Comparison of ENCODE assay signal across 11 mouse cellular contexts in genomic region chr11:117104044-117104757, GRCm38 (mm10). TPM values are rescaled to one million over a fixed set of nuclear protein-coding genes. Genes with fewer than 3 reads are reported as not detected.
DNase-seq lines count a peak whose midpoint lies in the region; ATAC-seq lines count a peak whose summit lies in the region.
"Had no signal": no experiment of that assay in that cellular context is flagged by ENCODE, and none has a peak within 500 bp of the region (broad histone marks: within the 10 kb centered on the region; RNA-seq: fewer than 3 reads in every experiment).

No protein-coding gene starts in this region.

- H3K4me3 ChIP-seq in kidney, embryonic 16.5 days (ENCODE audit: low read length): no peak overlapping the region
- no peak overlapping the region for H3K4me3 ChIP-seq in neural tube, embryonic 15.5 days (replicated peaks)

- WGBS in kidney, embryonic 16.5 days: 85% methylated on average over 10 of the region's 10 CpGs
- 76% methylated on average over 10 of the region's 10 CpGs for WGBS in neural tube, embryonic 15.5 days

- no peak for DNase-seq in frontal cortex, postnatal 36 days (ENCODE audit: low spot score in 2 of 2)
- DNase-seq in kidney, postnatal 4 days: no peak
- peak; percentile 90 for DNase-seq in brain, adult 2 months (ENCODE audit: low read depth, low spot score)
- peak; percentile 84 for DNase-seq in lung, postnatal 25 days (ENCODE audit: low spot score)
- DNase-seq in cerebellum, postnatal 25 days: no peak
- DNase-seq: liver; right cerebral cortex, postnatal 4 days had no signal

- no peaks in the 10 kb centered on the region for H3K27me3 ChIP-seq in kidney, embryonic 16.5 days (ENCODE audit: insufficient read depth, low read length)
- no peaks in the 10 kb centered on the region for H3K27me3 ChIP-seq in neural tube, embryonic 15.5 days (replicated peaks)

- no peak overlapping the region for H3K4me2 ChIP-seq in kidney, embryonic 16.5 days (replicated peaks; ENCODE audit: low read depth, low read length)
- no peak overlapping the region for H3K4me2 ChIP-seq in neural tube, embryonic 15.5 days

- H3K9me3 ChIP-seq in kidney, embryonic 16.5 days (ENCODE audit: low read length): no peaks in the 10 kb centered on the region
- H3K9me3 ChIP-seq in neural tube, embryonic 15.5 days (replicated peaks): no peaks in the 10 kb centered on the region

- no peak overlapping the region for H3K9ac ChIP-seq in kidney, embryonic 16.5 days (replicated peaks; ENCODE audit: low read length)
- H3K9ac ChIP-seq in neural tube, embryonic 15.5 days (replicated peaks): no peak overlapping the region

- peaks cover 33% of the 10 kb centered on the region for H3K4me1 ChIP-seq in kidney, embryonic 16.5 days (ENCODE audit: insufficient read depth, low read length)
- peaks cover 11% of the 10 kb centered on the region for H3K4me1 ChIP-seq in neural tube, embryonic 15.5 days

- H3K27ac ChIP-seq in kidney, embryonic 16.5 days (ENCODE audit: low read length): peak overlapping the region; percentile 44
- H3K27ac ChIP-seq in neural tube, embryonic 15.5 days (replicated peaks): no peak overlapping the region

- ATAC-seq in frontal cortex, adult (ENCODE audit: low TSS enrichment): peak; percentile 44
- no peak for ATAC-seq in kidney, embryonic 16.5 days (ENCODE audit: low FRiP score, low TSS enrichment)
- no peak for ATAC-seq in neural tube, embryonic 15.5 days (ENCODE audit: low FRiP score)
- ATAC-seq: hindbrain, embryonic 16.5 days had no signal

- no peaks in the 10 kb centered on the region for H3K36me3 ChIP-seq in kidney, embryonic 16.5 days (ENCODE audit: insufficient read depth, low read length)
- no peaks in the 10 kb centered on the region for H3K36me3 ChIP-seq in neural tube, embryonic 15.5 days

RNA-seq across cellular contexts. Expression of gene Sec14l1, which starts 10.8 kb away (rescaled TPM):
- polyA plus RNA-seq in kidney, embryonic 16.5 days (2015; fragmentation: Nextera tagmentation; extraction: Ambion mirVana): 91.5 and 92.9 TPM in 2 replicates
- polyA plus RNA-seq in neural tube, embryonic 15.5 days (2015; fragmentation: Nextera tagmentation; extraction: Ambion mirVana): 52.0 and 52.1 TPM in 2 replicates

Comparison
In these comparisons a context has a peak if more than half of its experiments do, and no peak if none do; other contexts are left out.
1. DNase-seq: peak in brain, adult 2 months (single experiment) and lung, postnatal 25 days (single experiment); none in frontal cortex, postnatal 36 days (0 of 2), kidney, postnatal 4 days (0 of 2) and cerebellum, postnatal 25 days (0 of 2).